Mouse (Mus musculus): ENCODE measurements around the gene Oxt.

GRCm38 (mm10) chr2:130583902-130584560 lies 8.1 kb downstream of the Oxt start:
- no peak for TF ChIP-seq CTCF (IDR thresholded peaks at IDR 0.05; ENCODE audit: insufficient read depth, low read depth, low read length)
- no peak for TF ChIP-seq POLR2A (IDR thresholded peaks at IDR 0.05; ENCODE audit: insufficient read depth, low read depth, low read length)
